Mouse (Mus musculus): ENCODE data around the gene Lin54.

- TF ChIP-seq CTCF (IDR thresholded peaks at IDR 0.05; ENCODE audit: control insufficient read depth, insufficient read depth, insufficient replicate concordance, low read depth, low read length) (no peak), POLR2A (IDR thresholded peaks at IDR 0.05; ENCODE audit: control insufficient read depth, low read depth, low read length) (no peak)
Observed at GRCm38 (mm10) chr5:100491704-100492103, 8.7 kb downstream of the Lin54 start.

Data from testis, adult 2 months (tissue).